Mouse (Mus musculus) NIH3T3 (cell line): ENCODE data around the gene Ccdc155.

ENCODE experiments used
- DNase-seq: peaks from one replicate; pipeline ENCODE4 v3.0.0-alpha.2; 2012; ENCODE audit warnings: low read depth

The Ccdc155 gene

DNA sequence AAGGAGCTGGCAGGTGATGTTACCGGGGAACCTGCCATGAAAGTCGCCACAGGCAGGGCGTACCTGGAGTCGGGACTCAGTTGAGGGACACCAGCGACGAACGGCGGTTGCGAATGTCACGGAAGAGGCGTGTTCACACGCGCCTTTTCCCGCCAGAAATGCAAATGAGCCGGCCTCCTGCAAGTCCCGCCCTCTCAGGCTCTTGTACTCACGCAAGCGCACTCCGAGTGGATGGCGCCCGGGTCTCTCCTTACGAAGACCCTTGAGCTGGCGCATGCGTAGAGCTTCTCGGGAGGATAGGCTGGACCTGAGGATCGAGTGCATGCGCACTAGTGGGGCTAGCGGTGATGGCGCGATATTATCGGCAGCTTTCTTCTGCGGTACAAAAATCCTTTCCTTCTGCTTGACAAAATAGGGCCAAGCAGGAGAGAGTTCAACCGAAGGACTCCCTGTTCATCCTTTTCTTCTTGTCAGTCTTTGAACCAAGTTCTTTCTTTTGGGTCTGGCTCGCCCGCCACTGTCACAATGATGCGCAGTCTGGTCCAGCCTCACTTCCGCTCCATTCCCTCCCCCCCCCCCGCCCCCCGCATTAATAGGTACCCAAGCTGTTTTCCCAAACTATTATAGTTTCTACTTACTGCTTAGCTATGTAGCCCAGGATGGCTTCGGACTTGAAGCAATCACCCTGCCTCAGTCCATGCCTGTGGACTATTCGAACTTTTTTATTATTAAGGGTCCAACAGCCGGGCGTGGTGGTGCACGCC lies at the start of gene Ccdc155:
Gene Ccdc155, minus strand, starts transcription at position 513 of the 764 bp plus-strand sequence.
- DNase-seq = no peak

DNA sequence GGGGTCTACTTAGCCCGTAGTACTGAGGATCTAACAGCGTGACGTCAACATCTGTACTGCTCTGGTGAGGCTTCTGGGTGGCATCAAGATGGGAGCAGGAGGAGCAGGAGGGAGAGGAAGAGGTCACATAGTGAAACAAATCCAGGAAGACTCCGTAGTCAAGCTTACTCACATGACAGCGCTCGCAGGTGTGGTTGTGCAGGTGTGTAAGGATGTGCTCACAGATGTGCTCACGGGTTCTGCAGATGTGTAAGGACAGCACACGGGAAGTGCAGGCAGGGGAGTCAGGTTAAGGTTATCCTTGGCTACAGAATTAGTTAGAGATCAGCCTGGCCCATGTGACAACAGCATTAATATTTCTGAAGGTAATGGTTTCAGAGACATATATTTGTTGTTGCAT lies 49.1 kb upstream of the Ccdc155 start:
- DNase-seq = no peak

DNA sequence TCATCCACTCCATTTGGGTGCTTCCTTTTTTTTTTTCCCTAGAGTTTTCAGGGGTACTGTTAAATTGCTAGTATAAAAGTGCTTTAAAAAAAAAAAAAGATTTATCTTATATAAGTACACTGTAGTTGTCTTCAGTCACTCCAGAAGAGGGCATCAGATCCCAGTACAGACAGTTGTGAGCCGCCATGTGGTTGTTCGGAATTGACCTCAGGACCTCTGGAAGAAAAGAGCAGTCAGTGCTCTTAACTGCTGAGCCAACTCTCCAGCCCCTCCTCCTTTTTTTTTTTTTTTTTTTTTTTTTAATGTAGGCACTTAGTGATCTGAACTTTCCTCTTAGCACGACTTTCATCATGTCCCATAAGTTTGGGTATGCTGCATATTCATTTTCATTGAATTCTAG lies 43.0 kb upstream of the Ccdc155 start:
- DNase-seq = no peak

DNA sequence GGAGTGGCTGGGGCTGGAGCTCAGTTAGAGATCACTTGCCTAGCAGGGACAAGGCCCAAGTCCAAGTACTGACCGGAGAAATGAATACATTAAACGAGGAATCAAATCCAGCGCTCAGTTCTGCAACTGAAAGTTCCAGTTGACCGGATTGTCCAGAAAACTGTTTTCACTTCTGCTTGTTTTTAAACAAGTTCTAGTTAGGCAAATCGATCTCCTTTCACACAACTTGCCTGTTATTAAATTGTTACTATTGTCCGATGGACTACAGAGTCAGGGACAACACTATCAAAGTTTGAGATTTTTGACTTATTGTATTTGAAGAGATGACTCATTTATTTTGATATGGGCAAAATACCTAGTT lies 36.7 kb upstream of the Ccdc155 start:
- DNase-seq = no peak

DNA sequence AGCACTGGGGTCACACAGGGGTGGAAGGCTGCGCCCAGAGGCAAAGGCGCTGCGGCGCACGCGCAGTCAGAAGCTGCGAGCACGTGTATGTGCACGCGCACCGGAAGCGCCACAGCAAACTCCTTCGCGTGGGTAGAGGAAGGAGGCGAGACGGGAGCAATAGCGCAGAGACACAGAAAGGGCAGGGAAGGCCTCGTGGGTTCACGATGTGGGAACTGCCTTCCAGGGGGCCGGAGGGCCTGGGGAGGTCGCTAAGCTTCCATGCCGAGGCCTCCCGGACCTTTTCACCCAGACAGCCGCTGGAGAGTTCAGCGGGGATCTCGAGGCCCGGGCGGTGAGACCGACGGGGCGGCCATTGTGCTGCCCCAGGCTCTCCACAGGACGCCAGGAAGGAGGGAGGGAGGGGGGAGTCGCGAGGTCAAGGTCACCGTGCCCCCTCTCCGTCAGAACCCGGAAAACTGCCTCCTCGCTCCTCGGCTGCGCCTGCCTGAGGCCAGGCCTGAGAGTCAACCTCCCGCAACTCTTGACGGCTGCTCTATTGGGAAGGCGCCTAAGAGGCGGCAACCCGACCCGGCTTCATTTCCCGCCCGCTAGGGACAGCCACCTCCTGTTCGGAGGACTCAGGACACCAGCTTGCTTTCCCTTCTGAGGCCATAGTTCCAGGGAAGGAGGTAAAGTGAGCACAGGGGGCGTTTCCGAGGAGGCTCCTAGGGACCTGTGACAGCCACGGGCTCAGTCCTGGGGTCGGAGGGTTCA lies 36.1 kb upstream of the Ccdc155 start, which contains the start of gene Slc6a16:
Gene Slc6a16, plus strand, starts transcription at position 453 of the 756 bp plus-strand sequence.
- DNase-seq = no peak

DNA sequence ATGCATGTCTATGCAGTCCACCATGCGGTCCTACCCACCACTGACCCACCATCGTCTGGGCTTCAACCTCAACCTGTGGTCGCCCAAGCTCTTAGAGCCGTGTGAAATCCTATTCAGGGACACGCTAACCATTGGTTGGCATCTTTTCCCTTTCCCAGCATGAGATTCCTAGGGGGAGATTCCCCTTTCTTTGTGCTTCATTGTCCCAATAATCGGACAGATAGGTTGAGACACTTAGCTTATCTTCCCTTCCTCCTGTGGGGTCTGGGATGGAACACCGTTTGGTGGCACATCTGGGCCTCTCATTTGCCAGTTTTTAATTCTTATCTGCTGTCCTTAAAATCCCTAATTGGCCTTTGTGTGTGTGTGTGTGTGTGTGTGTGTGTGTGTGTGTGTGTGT lies 35.4 kb upstream of the Ccdc155 start:
- DNase-seq = no peak

DNA sequence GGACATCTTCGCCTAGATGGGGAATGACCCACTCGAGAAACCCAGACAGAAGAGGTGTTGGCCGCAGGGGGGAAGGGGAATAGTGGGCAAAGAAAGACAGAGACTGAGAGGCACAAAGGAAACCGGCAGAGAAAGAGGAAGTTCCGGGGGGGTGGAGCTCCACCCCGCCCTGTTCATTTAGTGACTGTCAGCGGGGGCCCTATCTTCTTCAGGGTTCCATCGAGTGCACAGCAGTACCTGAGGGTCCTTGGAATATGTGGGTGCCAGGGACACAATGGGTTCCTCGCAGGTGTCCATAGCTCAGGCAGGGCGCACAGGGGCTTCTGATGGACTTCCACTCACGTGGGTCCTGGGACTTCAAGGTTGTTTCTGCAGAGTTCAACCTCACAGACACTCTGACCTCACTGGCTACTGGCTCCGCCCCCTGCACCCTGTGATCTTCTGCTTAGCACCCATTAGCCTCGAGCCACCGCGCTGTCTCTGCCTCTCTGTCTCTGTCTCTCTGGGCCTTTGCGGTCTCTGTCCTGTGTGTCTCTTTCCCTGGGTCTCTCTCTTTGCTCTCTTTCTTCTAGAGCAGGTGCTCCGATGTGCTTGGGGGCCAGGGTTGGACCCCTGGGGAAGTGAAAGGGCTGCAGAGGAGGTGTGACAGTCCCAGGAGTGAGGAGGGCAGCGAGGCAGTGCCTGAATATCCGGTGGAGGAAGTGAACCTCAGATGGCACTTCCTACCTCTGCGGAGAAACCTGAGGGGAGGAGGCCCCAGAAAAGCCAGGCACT lies 34.2 kb upstream of the Ccdc155 start, which contains the start of gene Cd37:
Gene Cd37, minus strand, starts transcription at position 393 of the 774 bp plus-strand sequence.
- DNase-seq = no peak

DNA sequence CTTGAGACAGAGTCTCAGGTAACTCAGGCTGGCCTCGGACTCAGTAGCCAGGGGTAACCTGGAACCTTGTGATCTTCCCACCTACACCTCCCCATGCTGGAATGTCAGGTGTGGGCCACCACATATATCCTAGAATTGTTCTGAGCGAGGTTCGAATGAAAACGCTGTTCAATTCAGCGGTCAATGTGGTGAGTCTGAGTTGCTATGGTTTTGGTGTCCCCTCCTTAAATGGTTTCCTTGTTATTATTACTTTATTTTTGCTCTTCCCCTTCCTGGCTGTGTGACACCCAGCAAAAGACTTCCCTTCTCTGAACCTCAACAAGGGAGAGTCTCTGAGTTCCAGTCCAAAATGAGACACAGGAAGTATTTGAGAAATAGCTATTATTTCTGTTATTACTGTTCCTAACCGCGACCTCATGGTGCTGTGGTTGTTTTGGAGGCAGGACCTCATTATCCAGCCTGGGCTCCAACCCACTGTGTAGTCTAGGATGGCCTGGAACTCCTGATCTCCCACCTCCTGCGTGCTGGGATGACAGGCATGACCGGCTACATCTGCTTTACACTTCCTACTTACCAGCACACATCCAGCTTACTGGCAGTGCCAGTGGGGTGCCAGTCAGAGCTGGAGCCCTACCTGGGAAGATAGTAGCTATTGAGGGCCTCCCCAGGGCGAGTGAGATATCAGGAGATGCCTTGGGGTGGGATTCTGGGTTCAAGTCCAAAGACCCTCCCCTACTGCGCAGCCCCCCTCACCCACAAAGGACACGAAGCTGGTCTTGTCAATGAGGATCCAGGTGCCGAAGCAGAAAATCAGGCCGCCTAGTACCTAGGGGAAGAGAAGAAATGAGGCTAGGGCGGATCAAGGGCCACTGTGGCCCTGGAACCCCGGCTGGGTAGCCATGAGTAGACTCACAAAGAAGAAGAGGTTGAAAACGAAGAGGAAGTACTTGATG lies 33.3 kb upstream of the Ccdc155 start:
- DNase-seq = no peak

DNA sequence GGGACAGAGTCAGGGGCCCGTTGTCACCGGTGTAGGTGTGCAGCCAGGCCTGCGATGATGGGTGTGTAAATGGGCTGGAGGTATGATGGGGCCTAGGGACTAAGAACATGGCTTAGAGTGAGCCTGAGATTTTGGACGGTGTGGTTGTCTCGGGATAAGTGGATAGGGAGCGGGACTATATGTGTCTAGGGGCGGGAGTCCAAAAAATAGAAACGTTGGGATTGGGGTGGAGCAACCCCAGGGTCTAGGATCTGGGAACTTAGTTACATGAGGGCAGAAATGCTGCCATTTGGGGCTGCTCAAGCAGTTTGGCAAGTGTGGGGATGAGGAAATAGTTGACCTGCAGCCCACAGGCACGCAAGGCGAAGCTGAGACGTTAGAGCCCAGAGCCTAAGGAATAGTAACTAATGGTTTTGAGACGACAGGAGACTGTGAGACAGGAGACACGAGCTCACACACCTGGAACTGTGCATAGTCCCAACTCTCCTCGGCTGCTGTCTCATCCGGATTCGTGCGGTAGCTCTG lies 31.0 kb upstream of the Ccdc155 start:
- DNase-seq = no peak

DNA sequence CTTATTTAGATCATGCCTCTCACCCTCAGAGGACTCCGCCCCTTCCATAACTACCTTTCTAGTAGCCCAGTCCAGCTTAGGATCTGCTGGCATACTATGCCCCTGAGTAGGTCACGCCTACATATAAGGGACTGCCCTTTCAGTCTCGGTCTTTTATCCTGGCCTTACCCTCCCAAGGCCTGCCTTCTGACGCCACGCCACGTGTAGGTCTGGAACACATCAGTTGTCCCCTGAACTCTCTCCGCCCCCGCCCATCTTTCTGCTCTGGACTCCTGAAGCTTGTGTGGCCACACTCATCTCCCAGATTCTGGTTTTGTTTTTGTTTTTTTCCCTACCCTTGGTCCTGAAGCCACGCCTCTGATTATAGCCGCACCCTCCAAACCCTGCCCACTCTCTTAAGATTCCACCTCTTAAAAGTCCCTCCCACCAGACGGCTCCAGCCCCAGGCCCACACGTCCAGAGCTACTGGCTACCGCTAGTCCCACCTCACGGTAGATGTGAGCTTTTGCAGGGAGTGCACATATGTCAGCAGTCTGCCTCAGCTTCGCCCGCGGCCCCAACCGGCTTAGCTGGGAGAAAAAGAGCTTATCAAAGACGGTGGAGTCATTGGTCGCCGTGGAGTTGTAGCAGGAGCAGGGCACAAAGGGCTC lies 30.4 kb upstream of the Ccdc155 start:
- no peak for DNase-seq

DNA sequence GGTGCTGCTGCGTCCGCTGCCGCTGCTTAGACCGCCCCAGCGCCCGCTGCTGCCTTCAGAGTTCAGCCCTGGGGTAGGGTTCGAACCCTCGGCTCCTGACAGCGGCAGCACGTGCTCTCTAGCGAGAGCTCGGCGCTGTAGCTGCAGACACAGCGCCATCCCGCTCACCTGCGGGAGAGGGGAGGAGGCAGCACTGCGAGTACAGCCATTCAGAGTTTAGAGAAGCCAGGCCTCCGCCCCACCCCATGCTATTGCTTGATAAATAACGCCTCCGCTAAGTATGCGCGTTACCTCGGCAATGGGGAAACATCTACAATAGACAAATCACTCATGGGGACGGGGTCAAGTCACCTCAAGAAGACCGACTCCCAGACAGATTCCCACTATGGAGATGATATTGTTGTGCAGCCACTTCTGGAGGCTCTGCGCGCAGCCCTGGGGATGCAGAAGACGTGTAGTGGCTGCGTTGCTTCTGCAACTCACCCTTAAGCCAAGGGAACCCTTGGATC lies 29.7 kb upstream of the Ccdc155 start:
- no peak for DNase-seq

DNA sequence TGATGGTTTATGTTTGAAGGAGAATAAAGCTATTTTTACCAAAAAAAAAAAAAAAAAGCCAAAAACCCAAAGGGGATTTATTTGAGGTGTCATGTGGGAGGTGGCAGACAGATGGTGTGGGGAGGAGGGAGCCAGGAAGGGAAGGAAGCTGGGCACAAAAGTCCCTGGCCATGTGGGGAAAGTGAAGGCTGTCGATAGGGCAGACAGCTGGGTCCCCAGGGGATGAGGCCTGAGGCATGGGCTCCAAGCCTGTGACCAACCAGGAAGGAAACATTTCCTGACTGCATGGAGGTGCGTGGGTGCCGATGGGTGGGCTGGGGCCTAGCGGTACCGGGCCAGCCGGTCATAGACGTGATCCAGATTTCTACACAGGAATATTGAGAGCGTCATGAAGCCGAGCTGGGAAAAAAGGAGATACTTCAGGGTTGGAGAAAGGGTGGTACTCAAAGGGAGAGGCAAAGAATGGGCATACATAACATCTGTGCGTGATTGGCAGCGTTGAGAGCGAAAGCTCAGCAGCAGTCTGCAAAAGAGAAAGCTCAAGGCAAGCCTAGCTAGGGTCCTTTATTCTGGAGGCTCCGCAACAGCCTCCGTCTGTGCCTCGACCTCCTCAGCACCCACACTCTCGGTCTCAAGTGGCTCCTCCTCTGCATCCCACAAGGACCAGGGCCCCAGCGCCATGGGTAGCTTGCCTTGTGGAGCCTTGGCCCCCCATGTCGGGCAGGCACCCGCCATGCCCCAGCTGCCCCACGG lies 29.1 kb upstream of the Ccdc155 start:
- DNase-seq = no peak

DNA sequence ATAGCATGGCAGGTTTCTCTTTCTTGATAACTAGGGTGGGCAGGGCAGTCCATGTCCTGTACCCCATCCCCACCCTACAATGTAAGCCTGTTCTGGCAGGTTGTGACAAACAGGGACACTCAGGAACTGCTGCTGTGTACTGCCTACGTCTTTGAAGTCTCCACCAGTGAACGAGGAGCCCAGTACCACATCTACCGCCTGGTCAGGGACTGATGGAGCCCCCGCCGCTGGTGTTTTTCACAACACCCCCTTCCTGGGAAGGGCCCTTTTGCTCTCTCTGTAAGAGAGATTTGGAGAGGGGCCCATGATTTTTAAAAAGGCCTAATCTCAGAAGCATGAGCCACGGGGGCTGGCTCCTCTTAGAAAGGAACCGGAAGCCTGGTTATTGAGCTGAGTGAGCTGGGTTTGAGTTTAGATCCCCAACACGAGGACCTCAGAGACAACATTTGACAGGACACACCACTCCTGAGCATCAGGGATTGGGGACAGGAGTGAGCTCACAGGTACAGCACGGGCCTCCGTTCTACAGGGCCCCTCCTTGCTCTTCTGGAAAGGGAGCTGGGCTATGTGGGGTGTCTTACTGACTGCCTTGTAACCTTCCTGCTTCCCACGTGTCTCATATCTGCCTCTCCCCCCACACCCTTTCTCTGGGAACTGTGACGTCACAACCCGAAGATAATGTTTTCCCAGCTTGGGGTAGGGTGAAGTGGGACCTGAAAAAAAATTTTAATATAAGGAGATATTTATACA lies 28.2 kb upstream of the Ccdc155 start:
- DNase-seq = no peak

DNA sequence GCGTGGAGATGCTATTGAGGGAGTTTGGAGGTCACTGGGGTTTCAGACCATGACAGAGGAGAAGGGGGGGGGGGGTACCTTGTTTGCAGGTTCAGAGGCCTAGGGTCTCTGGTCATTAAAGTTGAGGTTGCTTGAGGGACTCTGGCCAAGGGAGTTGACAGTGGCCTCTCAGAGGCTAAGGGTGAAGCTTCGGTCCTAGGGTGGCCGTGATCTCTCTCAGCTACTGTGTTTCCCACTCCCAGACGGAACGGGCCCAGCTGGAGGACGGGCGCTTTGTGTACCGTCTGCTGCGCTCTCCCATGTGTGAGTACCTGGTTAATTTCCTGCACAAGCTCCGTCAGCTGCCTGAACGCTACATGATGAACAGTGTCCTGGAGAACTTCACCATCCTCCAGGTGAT lies 27.2 kb upstream of the Ccdc155 start:
- DNase-seq = no peak

DNA sequence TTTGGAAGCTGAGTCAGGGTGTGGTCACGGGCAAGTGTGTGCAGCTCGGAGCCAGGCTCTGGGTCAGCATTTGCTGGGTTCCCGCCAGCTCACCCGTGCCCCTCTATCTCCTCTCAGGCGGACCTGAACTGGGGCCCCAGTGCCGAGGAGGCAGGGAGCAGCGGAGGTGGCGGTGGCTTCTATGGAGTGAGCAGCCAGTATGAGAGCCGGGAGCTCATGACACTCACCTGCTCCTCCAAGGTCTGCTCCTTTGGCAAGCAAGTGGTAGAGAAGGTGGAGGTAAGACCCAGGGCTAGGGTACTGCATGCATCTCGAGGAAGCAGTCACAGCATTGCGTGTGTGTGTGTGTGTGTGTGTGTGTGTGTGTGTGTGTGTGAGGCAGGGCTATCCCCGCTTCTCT lies 26.5 kb upstream of the Ccdc155 start:
- no peak for DNase-seq

DNA sequence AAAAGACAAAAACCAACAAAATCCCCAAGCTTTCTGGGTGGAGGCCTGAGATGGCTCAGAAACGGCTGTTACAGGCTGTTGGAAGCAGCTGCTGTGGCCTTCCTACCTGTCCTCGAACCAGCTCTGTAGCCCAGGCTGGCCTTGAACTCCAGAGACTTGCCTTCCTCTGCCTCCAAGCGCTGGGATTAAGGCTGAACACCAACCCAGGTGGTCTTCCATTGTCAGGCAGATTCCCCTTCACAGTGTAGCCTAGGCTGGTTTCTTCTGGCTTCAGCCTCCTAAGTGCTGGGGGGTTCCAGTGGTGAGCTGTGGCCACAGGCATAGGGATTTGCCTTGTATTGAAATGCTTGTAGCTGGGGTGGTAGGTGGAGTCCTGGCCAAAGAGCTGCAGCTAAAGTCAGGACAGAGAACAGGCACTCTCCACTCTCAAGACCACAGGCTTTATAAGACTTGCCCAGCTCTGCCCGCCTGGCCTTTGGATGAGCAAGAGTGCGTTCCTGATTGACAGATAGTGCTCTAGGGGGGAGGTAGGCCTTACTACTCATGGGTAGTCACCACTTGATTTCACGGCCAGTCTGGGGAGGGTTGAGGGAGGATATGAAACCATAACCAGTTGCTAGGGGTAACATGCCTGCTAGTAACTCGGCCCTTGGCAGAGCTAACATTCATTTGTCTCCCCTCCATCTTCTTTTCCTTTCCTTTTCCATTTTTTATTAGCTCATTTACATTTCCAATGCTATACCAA lies 24.9 kb upstream of the Ccdc155 start:
- DNase-seq = no peak

DNA sequence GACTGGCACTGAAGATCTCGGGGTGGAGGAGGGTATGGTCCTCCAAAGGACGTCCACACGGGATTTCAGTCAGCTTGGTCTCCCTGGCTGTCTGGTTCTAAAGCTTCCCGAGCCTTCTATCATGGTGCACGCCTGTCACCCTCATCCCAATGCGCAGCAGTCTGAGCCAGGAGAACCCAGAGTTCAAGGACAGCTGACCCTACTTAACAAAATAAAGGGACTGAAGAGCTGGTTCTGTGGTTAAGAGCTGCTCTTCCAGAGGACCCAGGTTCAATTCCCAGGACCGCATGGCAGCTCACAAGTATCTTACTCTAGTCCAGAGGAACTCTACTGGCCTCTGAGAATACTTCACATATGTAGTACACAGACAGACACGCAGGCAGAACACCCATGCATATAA lies 24.4 kb upstream of the Ccdc155 start:
- DNase-seq = no peak

DNA sequence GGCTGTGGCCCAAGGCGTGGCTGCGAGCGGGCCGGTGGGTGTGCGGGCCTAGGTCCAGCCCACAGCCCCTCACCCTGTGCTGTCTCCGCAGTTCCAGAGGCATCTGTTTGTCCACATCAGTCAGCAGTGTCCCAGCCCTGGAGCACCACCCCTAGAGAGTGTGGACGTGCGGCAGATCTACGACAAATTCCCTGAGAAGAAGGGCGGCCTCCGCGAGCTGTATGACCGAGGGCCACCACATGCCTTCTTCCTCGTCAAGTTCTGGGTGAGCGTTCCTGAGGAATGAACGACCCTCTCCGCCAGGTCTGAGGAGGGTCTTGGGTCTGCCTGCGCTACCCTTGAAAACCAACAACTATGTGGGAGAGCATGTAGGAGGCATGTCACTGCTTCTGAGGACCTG lies 23.9 kb upstream of the Ccdc155 start:
- DNase-seq = no peak
